Mouse (Mus musculus) cerebellum, adult 18-20 months (tissue): ENCODE data around the gene Csrp2.

Experiments
- DNase-seq, 2 experiments: peaks; one replicate each; pipeline ENCODE4 v3.0.0; 2021

Gene Csrp2

DNA sequence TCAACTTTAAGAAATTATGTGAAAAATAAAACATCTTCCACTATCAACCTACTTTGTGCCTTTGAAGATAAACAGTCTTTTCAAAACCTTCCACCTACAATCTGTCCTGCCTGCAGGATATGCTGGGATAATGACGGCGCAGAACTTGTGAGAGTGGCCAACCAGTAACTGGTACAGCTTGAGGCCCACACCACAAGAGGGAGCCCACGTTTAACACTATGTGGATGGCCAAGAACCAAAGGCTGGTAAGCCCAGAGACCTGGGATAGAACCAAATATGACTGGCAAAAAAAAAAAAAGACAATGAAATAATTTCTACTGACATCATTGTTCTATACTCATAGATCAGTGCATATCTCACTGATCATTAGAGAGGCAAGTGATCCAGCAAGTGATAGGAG lies 54.9 kb downstream of the Csrp2 start:
- peak; percentile 64 to 73 for DNase-seq

DNA sequence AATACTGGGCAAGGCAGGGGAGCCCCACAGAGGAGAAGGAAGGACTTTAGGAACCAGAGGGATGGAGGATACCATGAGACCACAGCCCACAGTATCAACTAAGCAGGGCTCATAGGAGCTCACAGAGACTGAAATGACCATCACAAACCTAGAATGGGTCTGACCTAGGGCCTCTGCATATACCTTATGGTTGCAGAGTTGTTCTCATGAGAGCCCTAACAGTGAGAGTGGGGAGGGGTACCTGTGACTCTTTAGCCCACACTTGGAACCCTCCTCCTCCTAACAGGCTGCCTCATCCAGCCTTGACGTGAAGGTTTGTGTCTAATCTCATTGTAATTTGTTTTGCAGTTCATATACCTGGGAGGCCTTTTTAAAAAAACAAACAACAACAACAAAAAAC lies 55.3 kb downstream of the Csrp2 start:
- DNase-seq = no peak

GRCm38 (mm10) chr10:110976046-110976445 lies 56.5 kb downstream of the Csrp2 start:
- DNase-seq = peak; percentile 43 to 52

DNA sequence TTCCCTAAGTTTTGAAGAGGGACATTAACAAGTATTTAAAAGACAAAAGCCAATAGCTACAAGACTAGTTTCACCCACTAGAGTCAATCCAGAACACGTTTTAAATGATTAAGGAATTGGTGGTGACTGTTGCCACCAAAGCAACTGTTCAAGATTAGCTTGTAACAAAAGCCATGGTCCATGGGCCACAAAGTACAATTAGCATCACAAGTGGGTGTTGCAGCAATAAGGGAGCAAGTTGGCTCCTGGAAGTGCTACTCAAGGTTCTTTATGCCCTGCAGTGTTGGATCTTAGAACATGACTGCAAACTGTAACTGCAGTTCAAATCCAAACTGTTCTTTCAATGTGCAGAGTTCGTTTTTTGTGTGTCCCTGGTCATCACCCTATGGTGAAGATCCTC lies 57.8 kb downstream of the Csrp2 start:
- no peak for DNase-seq

GRCm38 (mm10) chr10:110979431-110979830 lies 59.8 kb downstream of the Csrp2 start:
- no peak for DNase-seq

GRCm38 (mm10) chr10:110980441-110980840 lies 60.9 kb downstream of the Csrp2 start:
- no peak for DNase-seq

- DNase-seq = no peak
Observed at GRCm38 (mm10) chr10:110982771-110983170, 63.2 kb downstream of the Csrp2 start.

- no peak for DNase-seq
Observed at GRCm38 (mm10) chr10:110986682-110987081, 67.1 kb downstream of the Csrp2 start.
